Mouse (Mus musculus): ENCODE measurements around the gene Slfn4. TPM values are rescaled to one million over a fixed set of nuclear protein-coding genes. Genes with fewer than 3 reads are reported as not detected.

The Slfn4 gene
- not detected for polyA plus RNA-seq (2017; shearing (Covaris generic))

GRCm38 (mm10) chr11:83174948-83175539, at the start of gene Slfn4:
TSS of gene Slfn4 (plus strand) at chr11:83175186.

GRCm38 (mm10) chr11:83191134-83191893, 16.3 kb downstream of the Slfn4 start, which contains the start of gene Slfn3:
TSS of gene Slfn3 (plus strand) at chr11:83191330.

Other genes starting within 250 kb of the Slfn4 start
- gene Slfn5, start 223.8 kb upstream of the Slfn4 start, polyA plus RNA-seq (2017; shearing (Covaris generic)), result 10.5 TPM
- gene Slfn9, start 183.4 kb upstream of the Slfn4 start, polyA plus RNA-seq (2017; shearing (Covaris generic)), result 2.9 TPM
- 31.4 TPM for gene Slfn8, start 154.4 kb upstream of the Slfn4 start, polyA plus RNA-seq (2017; shearing (Covaris generic))
- gene Slfn2, start 110.1 kb upstream of the Slfn4 start, polyA plus RNA-seq (2017; shearing (Covaris generic)), result 878 TPM
- 104 TPM for gene Slfn1, start 58.3 kb upstream of the Slfn4 start, polyA plus RNA-seq (2017; shearing (Covaris generic))
- gene Slfn3, start 16.1 kb downstream of the Slfn4 start, polyA plus RNA-seq (2017; shearing (Covaris generic)), result 2.0 TPM
- not detected for gene Slfn14, start 111.5 kb downstream of the Slfn4 start, polyA plus RNA-seq (2017; shearing (Covaris generic))
- gene Ap2b1, start 123.8 kb downstream of the Slfn4 start, polyA plus RNA-seq (2017; shearing (Covaris generic)), result 41.8 TPM
- gene Pex12, start 127.4 kb downstream of the Slfn4 start, polyA plus RNA-seq (2017; shearing (Covaris generic)), result 12.9 TPM
- gene Rasl10b, start 234.0 kb downstream of the Slfn4 start, polyA plus RNA-seq (2017; shearing (Covaris generic)), result not detected

Measured in effector memory CD4-positive, alpha-beta T cell, adult 7 months (primary cell).